Mouse (Mus musculus) thymus, adult 2 months (tissue): Measurements from ENCODE around the gene Shank2. TPM values are rescaled to one million over a fixed set of nuclear protein-coding genes. Genes with fewer than 3 reads are reported as not detected.

Experiments
- DNase-seq: peaks from one replicate; pipeline ENCODE4 v3.0.0; 2021
- H3K27ac ChIP-seq: fragments of 200-500 bp; 2 replicates; pipeline ENCODE4 v1.5.1; 2012; ENCODE audit warnings: low read length, control low read depth; ENCODE audit not compliant: control insufficient read depth, insufficient read depth
- H3K27me3 ChIP-seq: fragments of 200-500 bp; 2 replicates; pipeline ENCODE4 v1.6.1; 2012; ENCODE audit warnings: mild to moderate bottlenecking, low read length, moderate library complexity, mixed read lengths; ENCODE audit not compliant: control insufficient read depth, insufficient read depth
- H3K36me3 ChIP-seq: fragments of 200-500 bp; 2 replicates; pipeline ENCODE4 v1.6.1; 2012; ENCODE audit warnings: mild to moderate bottlenecking, low read length, moderate library complexity; ENCODE audit not compliant: control insufficient read depth, insufficient read depth
- H3K4me1 ChIP-seq: fragments of 200-500 bp; replicated peaks from 2 replicates; pipeline ENCODE4 v1.6.1; 2012; ENCODE audit warnings: low read length; ENCODE audit not compliant: control insufficient read depth, insufficient read depth
- H3K4me3 ChIP-seq: fragments of 200-500 bp; 2 replicates; pipeline ENCODE4 v1.5.1; 2012; ENCODE audit warnings: mild to moderate bottlenecking, low read length, control low read depth, moderate library complexity; ENCODE audit not compliant: control insufficient read depth, insufficient read depth
- CTCF ChIP-seq: fragments of 200-500 bp; IDR thresholded peaks from 2 replicates; pipeline ENCODE4 v1.5.1; 2012; ENCODE audit warnings: mild to moderate bottlenecking, control low read depth, low read length, moderate library complexity, borderline replicate concordance; ENCODE audit not compliant: control insufficient read depth, poor library complexity, insufficient read depth; ENCODE audit errors: extremely low read depth
- POLR2A ChIP-seq: fragments of 200-500 bp; IDR thresholded peaks from 2 replicates; pipeline ENCODE4 v1.6.1; 2012; ENCODE audit warnings: mild to moderate bottlenecking, low read length, control low read depth, moderate library complexity; ENCODE audit not compliant: control insufficient read depth, poor library complexity, insufficient read depth; ENCODE audit errors: extremely low read depth
- WGBS: fragments of 180-500 bp; shearing (Covaris S2); methylation state at CpG from one replicate; pipeline ENCODE4 v1.1.7; 2018; 5-methylcytosine and 5-hydroxymethylcytosine counted together
- polyA plus RNA-seq: library from polyadenylated mRNA; depleted of rRNA; stranded (reverse); fragments of >200 nt; gene quantifications from 2 replicates; pipeline ENCODE4 v1.2.3, GENCODE M21; 2012

Gene Shank2
- polyA plus RNA-seq, 1 experiment: 2.8 TPM

DNA sequence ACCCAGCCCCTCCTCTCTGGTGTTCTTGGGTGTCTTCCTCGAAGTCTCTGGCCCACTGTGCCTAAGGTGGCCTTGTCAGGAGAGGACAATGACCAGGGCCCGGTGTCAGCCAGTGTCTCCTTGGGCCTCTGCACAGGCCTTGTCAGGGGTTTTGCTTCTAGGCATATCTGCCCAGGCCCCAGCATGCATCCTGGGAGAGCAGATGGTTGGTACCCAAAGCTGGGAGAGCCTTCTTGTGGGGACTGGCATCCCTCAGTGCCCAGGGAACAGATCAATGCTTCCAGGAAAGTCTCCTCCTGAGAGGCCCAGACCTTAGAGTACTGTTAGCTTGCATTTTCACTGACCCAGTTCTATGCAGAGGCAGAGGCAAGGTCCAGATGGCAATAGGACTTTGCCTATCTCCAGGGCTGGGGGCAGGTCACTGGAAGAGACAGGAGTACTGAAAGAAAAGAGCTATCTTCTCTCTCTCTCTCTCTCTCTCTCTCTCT lies 327.7 kb downstream of the Shank2 start:
- WGBS: 60% methylated on average over 2 of the region's 2 CpGs
- no peaks in the 10 kb centered on the region for H3K4me1 ChIP-seq
- no peaks in the 10 kb centered on the region for H3K36me3 ChIP-seq
- no peak overlapping the region for H3K4me3 ChIP-seq
- TF ChIP-seq CTCF (no peak), POLR2A (no peak)
- H3K27ac ChIP-seq: no peak overlapping the region
- H3K27me3 ChIP-seq: no peaks in the 10 kb centered on the region
- DNase-seq: no peak

DNA sequence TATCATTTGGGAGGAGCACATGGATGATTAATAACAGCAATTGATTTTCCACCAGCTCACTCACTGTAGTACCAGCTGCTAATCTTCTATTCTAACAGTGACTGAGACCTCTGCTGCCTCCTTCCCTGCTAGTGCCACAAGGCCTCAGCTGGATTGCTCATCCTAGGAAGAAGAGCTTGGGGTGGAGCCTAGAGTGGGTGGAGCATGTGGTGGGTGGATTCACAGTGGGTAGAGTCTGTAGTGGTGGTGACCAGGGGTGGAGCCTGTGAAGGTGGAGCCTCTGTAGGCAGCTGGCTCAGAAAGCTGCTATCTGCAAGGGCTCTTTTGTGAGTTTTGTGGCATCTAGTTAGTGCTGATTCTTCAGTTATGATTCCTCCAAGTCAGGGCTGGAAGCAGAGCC lies 334.9 kb downstream of the Shank2 start:
- Histone ChIP-seq H3K4me3 (no peak overlapping the region), H3K27me3 (no peaks in the 10 kb centered on the region), H3K4me1 (no peaks in the 10 kb centered on the region), H3K27ac (no peak overlapping the region), H3K36me3 (no peaks in the 10 kb centered on the region)
- DNase-seq: no peak
- no peak for TF ChIP-seq CTCF
- TF ChIP-seq POLR2A: no peak

DNA sequence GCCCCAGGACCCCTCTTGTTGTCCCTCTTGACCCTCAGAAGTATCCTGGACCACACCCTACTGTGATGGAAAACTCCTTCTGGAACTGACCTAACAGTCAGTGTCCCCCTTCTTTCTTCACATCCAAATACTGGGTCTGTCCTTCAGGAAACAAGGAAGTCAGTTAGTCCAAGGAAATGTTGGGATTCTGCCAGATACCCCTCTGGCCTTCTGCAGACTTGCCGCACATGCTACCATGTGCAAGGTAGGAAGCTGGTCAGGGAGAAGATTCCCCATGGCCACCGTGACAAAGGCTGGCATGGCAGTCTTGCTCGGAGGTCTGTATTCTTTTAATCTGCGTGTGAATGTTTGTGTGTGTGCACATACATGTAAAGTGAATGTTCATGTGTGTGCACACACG lies 337.0 kb downstream of the Shank2 start:
- WGBS: 87% methylated on average over 5 of the region's 5 CpGs
- no peaks in the 10 kb centered on the region for H3K36me3 ChIP-seq
- TF ChIP-seq CTCF (no peak), POLR2A (no peak)
- H3K27ac ChIP-seq: no peak overlapping the region
- H3K27me3 ChIP-seq: no peaks in the 10 kb centered on the region
- no peak overlapping the region for H3K4me3 ChIP-seq
- H3K4me1 ChIP-seq: no peaks in the 10 kb centered on the region
- no peak for DNase-seq

DNA sequence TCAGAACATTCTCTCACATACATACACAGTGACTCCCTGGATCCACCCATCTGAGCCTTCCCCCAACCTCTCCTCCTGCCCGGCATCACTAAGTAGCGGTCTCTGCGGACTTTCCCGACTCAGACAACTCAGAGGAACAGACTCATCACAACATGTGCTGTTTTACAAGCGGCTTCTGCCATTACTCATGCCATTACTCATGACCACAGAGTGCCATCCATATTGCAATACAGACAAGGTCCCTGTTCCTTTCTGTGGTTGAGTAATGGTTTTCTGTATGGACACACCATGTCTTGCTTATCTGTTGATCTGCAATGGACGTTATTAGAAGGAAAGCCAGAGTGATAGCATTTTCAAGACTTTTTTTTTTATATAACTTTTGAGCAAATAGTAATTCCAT lies 338.6 kb downstream of the Shank2 start:
- Histone ChIP-seq H3K4me1 (no peaks in the 10 kb centered on the region), H3K4me3 (no peak overlapping the region), H3K27me3 (no peaks in the 10 kb centered on the region), H3K27ac (no peak overlapping the region), H3K36me3 (no peaks in the 10 kb centered on the region)
- 86% methylated on average over 6 of the region's 6 CpGs for WGBS
- no peak for TF ChIP-seq CTCF
- no peak for TF ChIP-seq POLR2A
- DNase-seq: no peak

DNA sequence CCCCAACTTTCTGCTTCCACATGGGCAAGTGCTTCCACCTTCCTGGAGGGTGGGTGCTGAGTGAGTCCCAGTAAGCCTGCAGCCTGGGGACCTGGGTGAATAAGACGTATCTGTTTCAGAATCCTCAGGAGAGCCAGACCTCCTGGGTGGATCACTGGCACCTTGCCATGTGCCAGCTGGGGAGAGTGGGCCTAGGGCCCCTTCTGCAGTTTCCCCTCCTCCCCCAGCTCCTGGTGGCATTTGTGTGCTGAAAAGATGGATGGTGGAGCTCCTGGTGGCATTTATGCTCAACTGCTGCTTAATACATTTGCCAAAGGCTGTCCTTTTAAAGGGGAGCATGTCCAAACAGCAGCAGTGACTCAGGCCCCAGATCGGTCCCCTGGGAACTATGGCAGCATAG lies 364.4 kb downstream of the Shank2 start:
- Histone ChIP-seq H3K27me3 (no peaks in the 10 kb centered on the region), H3K36me3 (no peaks in the 10 kb centered on the region), H3K4me3 (no peak overlapping the region), H3K27ac (no peak overlapping the region), H3K4me1 (no peaks in the 10 kb centered on the region)
- 91% methylated on average over 2 of the region's 2 CpGs for WGBS
- no peak for DNase-seq
- no peak for TF ChIP-seq POLR2A
- no peak for TF ChIP-seq CTCF

DNA sequence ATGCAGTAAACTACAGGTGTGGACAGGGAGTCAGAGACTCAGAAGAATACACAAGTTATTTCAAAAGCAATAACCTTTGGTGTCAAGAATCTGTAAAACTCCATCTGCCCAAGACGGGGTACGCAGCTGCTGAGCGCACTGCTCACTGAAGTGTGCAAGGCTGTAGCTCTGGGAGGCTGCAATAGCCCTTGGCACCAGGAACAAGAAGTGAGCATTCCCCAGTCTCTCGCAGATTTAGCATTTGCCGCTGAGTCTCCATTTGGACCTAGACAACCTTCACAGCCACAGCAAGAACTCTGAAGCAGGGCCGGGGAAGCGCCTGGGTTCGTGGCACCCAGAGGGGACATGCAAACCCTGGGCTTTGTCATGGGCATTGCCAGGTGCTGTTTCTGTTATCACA lies 371.3 kb downstream of the Shank2 start:
- 96% methylated on average over 8 of the region's 8 CpGs for WGBS
- H3K36me3 ChIP-seq: no peaks in the 10 kb centered on the region
- no peak overlapping the region for H3K4me3 ChIP-seq
- H3K4me1 ChIP-seq: no peaks in the 10 kb centered on the region
- DNase-seq: no peak
- H3K27ac ChIP-seq: no peak overlapping the region
- TF ChIP-seq CTCF (no peak), POLR2A (no peak)
- no peaks in the 10 kb centered on the region for H3K27me3 ChIP-seq

DNA sequence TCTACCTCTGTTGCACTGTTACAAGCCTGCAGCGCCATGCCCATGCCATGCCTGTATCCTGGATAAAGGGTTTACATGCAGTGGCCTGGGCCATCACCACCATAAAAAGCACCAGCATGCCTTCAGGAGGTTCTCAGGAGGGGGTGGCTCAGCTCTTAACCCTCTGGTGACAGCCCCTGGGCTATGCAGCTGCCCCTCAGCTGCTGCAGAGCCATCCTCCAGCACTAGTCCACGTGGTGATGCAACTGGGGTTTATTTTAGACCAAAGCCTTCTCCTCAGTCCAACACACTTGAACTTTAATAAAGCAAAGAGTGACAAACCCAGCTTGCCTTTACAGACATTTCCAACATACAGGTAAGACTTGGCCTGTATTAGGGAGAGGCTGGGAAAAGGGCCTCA lies 373.8 kb downstream of the Shank2 start:
- TF ChIP-seq CTCF: no peak
- no peak for TF ChIP-seq POLR2A
- DNase-seq: no peak
- WGBS: 76% methylated on average over 2 of the region's 2 CpGs
- H3K27ac ChIP-seq: no peak overlapping the region
- H3K4me1 ChIP-seq: no peaks in the 10 kb centered on the region
- no peaks in the 10 kb centered on the region for H3K27me3 ChIP-seq
- no peak overlapping the region for H3K4me3 ChIP-seq
- no peaks in the 10 kb centered on the region for H3K36me3 ChIP-seq
